Mouse (Mus musculus) E14TG2a.4 (cell line): ENCODE data around the gene Adamtsl1.

Source experiments
- CTCF ChIP-seq: conservative IDR thresholded peaks from 2 replicates; pipeline ENCODE4 v1.5.1; 2014; ENCODE audit warnings: low read length
- POU5F1 ChIP-seq: IDR thresholded peaks from 2 replicates; pipeline ENCODE4 v1.6.1; 2014; ENCODE audit warnings: low read length, borderline replicate concordance

DNA sequence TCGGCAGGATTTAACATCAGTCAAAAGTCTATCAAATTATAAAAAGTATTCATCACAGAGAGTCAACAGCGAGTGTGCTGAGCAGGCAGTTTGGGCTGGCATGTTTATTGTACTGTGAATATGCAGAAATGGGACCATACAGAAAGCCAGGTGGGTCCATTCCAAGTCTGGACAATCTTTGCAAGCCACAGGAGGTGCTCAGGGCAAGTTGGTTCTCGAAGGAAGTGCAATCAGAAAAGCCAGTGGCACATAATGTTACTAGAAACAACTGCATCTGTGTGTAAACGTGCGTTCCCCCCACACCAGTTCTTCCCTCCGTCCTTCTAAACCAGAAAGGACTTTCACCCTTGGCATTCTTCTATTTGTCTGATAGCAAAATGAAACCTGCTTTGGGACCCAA is 515.5 kb downstream of the Adamtsl1 start:
- TF ChIP-seq CTCF, result no peak
- TF ChIP-seq POU5F1, result no peak
